In the genomic region with DNA sequence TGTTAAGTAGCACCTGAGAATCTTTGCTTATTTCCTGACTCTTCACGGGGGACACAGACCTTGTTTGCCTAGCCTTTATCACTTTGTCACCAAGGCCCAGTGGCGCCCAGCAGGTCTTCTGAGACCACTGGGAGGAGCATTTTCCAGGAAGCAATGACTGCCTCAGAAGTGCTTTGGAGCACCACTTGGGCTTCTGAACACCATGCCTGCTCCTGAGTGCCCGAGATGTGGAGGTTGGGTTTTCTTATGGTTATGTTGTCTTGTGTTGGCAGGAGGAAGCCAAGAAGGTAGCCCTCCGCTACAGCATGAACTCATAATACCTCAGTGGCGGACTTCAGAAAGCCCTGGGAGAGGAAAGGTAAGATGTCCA, we compare ENCODE assay signal across 19 mouse cellular contexts. TPM values are rescaled to one million over a fixed set of nuclear protein-coding genes. Genes with fewer than 3 reads are reported as not detected.
DNase-seq lines count a peak whose midpoint lies in the region; ATAC-seq and TF ChIP-seq lines count a peak whose summit lies in the region.
"Had no signal": no experiment of that assay in that cellular context is flagged by ENCODE, and none has a peak within 500 bp of the region (broad histone marks: within the 10 kb centered on the region; RNA-seq: fewer than 3 reads in every experiment).

No protein-coding gene starts in this region.

- no peak for TF ChIP-seq POLR2A in spleen, adult 2 months (IDR thresholded peaks at IDR 0.05; ENCODE audit: low read depth, low read length)

- TF ChIP-seq CTCF in spleen, adult 2 months (IDR thresholded peaks at IDR 0.05; ENCODE audit: extremely low read depth, insufficient read depth, insufficient read length, insufficient replicate concordance) = no peak

- peak overlapping the region; percentile 1; the same call in 1 of the 2 replicates for H3K4me2 ChIP-seq in heart, embryonic 12.5 days
- H3K4me2 ChIP-seq: forebrain, embryonic 15.5 days; heart, embryonic 15.5 days; limb, embryonic 15.5 days; midbrain, embryonic 12.5 days had no signal

- H3K36me3 ChIP-seq in heart, embryonic 12.5 days = peaks cover 31% of the 10 kb centered on the region
- peaks cover 11% of the 10 kb centered on the region for H3K36me3 ChIP-seq in spleen, adult 2 months (ENCODE audit: control insufficient read depth, insufficient read depth, low read length)

- ATAC-seq in heart, embryonic 12.5 days (ENCODE audit: insufficient number of reproducible peaks, low FRiP score) = no peak
- ATAC-seq: forebrain, embryonic 15.5 days; hindbrain, postnatal 0 days; intestine, postnatal 0 days had no signal

- no peak for DNase-seq in heart, postnatal 10 days
- DNase-seq in spleen, adult 2 months (ENCODE audit: low read depth in 1 of 2, low spot score in 2 of 2) = no peak
- DNase-seq in spleen, adult 18-20 months = no peak
- DNase-seq in lung, postnatal 25 days (ENCODE audit: low spot score) = peak; percentile 67
- no peak for DNase-seq in frontal cortex, adult 2 months (ENCODE audit: extremely low spot score in 1 of 2, low spot score in 1 of 2)
- DNase-seq in adrenal gland, adult 8-10 months = no peak
- DNase-seq: cerebellum, adult 11 months; cerebellum, adult 9-11 months; gastrocnemius, postnatal 25 days had no signal

- H3K27ac ChIP-seq in heart, embryonic 12.5 days (ENCODE audit: poor library complexity, severe bottlenecking) = peak overlapping the region; percentile 30; the same call in 1 of the 2 replicates
- H3K27ac ChIP-seq in spleen, adult 2 months (ENCODE audit: insufficient read depth, low read length) = peak overlapping the region; percentile 44; the same call in 1 of the 2 replicates
- H3K27ac ChIP-seq: embryonic facial prominence, embryonic 10.5 days; forebrain, embryonic 15.5 days; heart, embryonic 15.5 days; hindbrain, postnatal 0 days; left cerebral cortex, adult 2 months; limb, embryonic 15.5 days; liver, embryonic 14.5 days; midbrain, embryonic 12.5 days had no signal

- peaks cover 60% of the 10 kb centered on the region for H3K4me1 ChIP-seq in heart, embryonic 12.5 days (replicated peaks)
- peaks cover 18% of the 10 kb centered on the region; the same call in 1 of the 2 replicates for H3K4me1 ChIP-seq in spleen, adult 2 months (ENCODE audit: control insufficient read depth, insufficient read depth, insufficient read length)

- intact Hi-C loops in heart, postnatal 10 days (cut with DNase I) = loop anchor here (5.0 kb wide), 1 partner anchor 52 kb away; no protein-coding TSS in a partner anchor

- no peak overlapping the region for H3K9ac ChIP-seq in heart, embryonic 12.5 days
- H3K9ac ChIP-seq: forebrain, embryonic 15.5 days; heart, embryonic 15.5 days; limb, embryonic 15.5 days; liver, embryonic 14.5 days; midbrain, embryonic 12.5 days had no signal

- no peaks in the 10 kb centered on the region for H3K27me3 ChIP-seq in heart, embryonic 12.5 days (replicated peaks)
- H3K27me3 ChIP-seq in spleen, adult 2 months (ENCODE audit: control insufficient read depth, insufficient read depth, low read length) = no peaks in the 10 kb centered on the region
- H3K27me3 ChIP-seq: forebrain, embryonic 15.5 days; heart, embryonic 15.5 days; limb, embryonic 15.5 days had no signal

- H3K4me3 ChIP-seq in heart, embryonic 12.5 days = no peak overlapping the region
- H3K4me3 ChIP-seq in spleen, adult 2 months (ENCODE audit: extremely low read depth, insufficient read depth, insufficient read length) = no peak overlapping the region
- H3K4me3 ChIP-seq: embryonic facial prominence, embryonic 10.5 days; forebrain, embryonic 15.5 days; heart, embryonic 15.5 days; left cerebral cortex, adult 2 months; limb, embryonic 15.5 days; midbrain, embryonic 12.5 days had no signal

- H3K9me3 ChIP-seq in heart, embryonic 12.5 days (replicated peaks) = no peaks in the 10 kb centered on the region
- H3K9me3 ChIP-seq: embryonic facial prominence, embryonic 10.5 days; forebrain, embryonic 15.5 days; heart, embryonic 15.5 days; limb, embryonic 15.5 days; midbrain, embryonic 12.5 days had no signal

- 59% methylated on average over 5 of the region's 5 CpGs for WGBS in heart, embryonic 12.5 days
- 66% methylated on average over 5 of the region's 5 CpGs for WGBS in spleen, adult 2 months

RNA-seq across cellular contexts. Expression of a gene that starts 4.8 kb away (rescaled TPM):
- polyA plus RNA-seq in heart, embryonic 12.5 days (2016; fragmentation: Nextera tagmentation; extraction: Ambion mirVana) = 44.2 and 48.3 TPM in 2 replicates
- 100 to 1,000 TPM; 115 to 153 TPM for total RNA-seq in heart, postnatal 10 days (2021)
- polyA plus RNA-seq in spleen, adult 2 months (2012; rRNA removed) = 21.3 and 24.9 TPM in 2 replicates
- polyA plus RNA-seq in frontal cortex, adult 2 months (2012; rRNA removed) = 9.1 and 10.0 TPM in 2 replicates
- 1 to 10 TPM; 1.7 to 5.9 (median 3.8) TPM for total RNA-seq in adrenal gland, adult 8-10 months (2022)

RNA-seq across cellular contexts. Expression of a gene that starts 8.5 kb away (rescaled TPM):
- 3.4 and 4.0 TPM in 2 replicates for polyA plus RNA-seq in heart, embryonic 12.5 days (2016; fragmentation: Nextera tagmentation; extraction: Ambion mirVana)
- total RNA-seq in heart, postnatal 10 days (2021) = 1 to 10 TPM; 2.5 to 3.4 TPM
- 9.4 and 28.6 TPM in 2 replicates for polyA plus RNA-seq in spleen, adult 2 months (2012; rRNA removed)
- polyA plus RNA-seq in frontal cortex, adult 2 months (2012; rRNA removed) = 6.2 and 8.3 TPM in 2 replicates
- total RNA-seq in adrenal gland, adult 8-10 months (2022) = 1 to 10 TPM; 3.3 to 5.9 (median 4.4) TPM
